Mouse (Mus musculus) liver, postnatal 0 days (tissue): ENCODE measurements around the gene Sept11. TPM values are rescaled to one million over a fixed set of nuclear protein-coding genes. Genes with fewer than 3 reads are reported as not detected.

ENCODE experiments used
- ATAC-seq: fragments of 200-750 bp; cut with Nextera tagmentation; 2 replicates; pipeline ENCODE4 v1.8.0; 2017; ENCODE audit warnings: mild to moderate bottlenecking, moderate library complexity
- DNase-seq: peaks from one replicate; pipeline ENCODE4 v3.0.0-alpha.2; 2016
- H3K27ac ChIP-seq: fragments of 300-500 bp; sonication (generic); 2 replicates; pipeline ENCODE4 v1.5.1; 2014; ENCODE audit warnings: antibody characterized with exemption, moderate library complexity, mild to moderate bottlenecking, low read depth
- H3K27me3 ChIP-seq: fragments of 300-500 bp; sonication (generic); 2 replicates; pipeline ENCODE4 v1.6.1; 2014; ENCODE audit warnings: low read length, control low read depth, mixed read lengths; ENCODE audit not compliant: insufficient read depth
- H3K36me3 ChIP-seq: fragments of 300-500 bp; sonication (generic); replicated peaks from 2 replicates; pipeline ENCODE4 v1.6.1; 2014; ENCODE audit warnings: mild to moderate bottlenecking, control low read depth, low read length, moderate library complexity, mixed read lengths; ENCODE audit not compliant: insufficient read depth
- H3K4me1 ChIP-seq: fragments of 300-500 bp; sonication (generic); 2 replicates; pipeline ENCODE4 v1.6.1; 2014; ENCODE audit warnings: antibody characterized with exemption, mild to moderate bottlenecking, control low read depth; ENCODE audit not compliant: insufficient read depth
- H3K4me2 ChIP-seq: fragments of 300-500 bp; sonication (generic); 2 replicates; pipeline ENCODE4 v1.6.1; 2014; ENCODE audit warnings: low read depth, mild to moderate bottlenecking, low read length, moderate library complexity, mixed read lengths
- H3K4me3 ChIP-seq: fragments of 300-500 bp; sonication (generic); 2 replicates; pipeline ENCODE4 v1.5.1; 2014; ENCODE audit warnings: low read depth, low read length
- H3K9ac ChIP-seq: fragments of 300-500 bp; sonication (generic); replicated peaks from 2 replicates; pipeline ENCODE4 v1.6.1; 2014; ENCODE audit warnings: mild to moderate bottlenecking, moderate library complexity
- H3K9me3 ChIP-seq: fragments of 300-500 bp; sonication (generic); 2 replicates; pipeline ENCODE4 v1.6.1; 2016; ENCODE audit warnings: mild to moderate bottlenecking, control low read depth, low read length, mixed read lengths
- CTCF ChIP-seq: sonication (generic); IDR thresholded peaks from 2 replicates; pipeline ENCODE4 v1.5.1; 2016; ENCODE audit warnings: antibody characterized with exemption, low read depth
- EP300 ChIP-seq: IDR thresholded peaks from 2 replicates; pipeline ENCODE4 v1.6.1; 2016; ENCODE audit warnings: antibody characterized with exemption, low read depth, mild to moderate bottlenecking
- WGBS: fragments of 180-500 bp; shearing (Covaris S2); extraction: QIAGEN DNeasy Blood & Tissue Kit; methylation state at CpG from one replicate; pipeline ENCODE4 v1.1.7; 2014; ENCODE audit not compliant: insufficient replicate concordance; 5-methylcytosine and 5-hydroxymethylcytosine counted together
- polyA plus RNA-seq: library from polyadenylated mRNA; unstranded; fragments of >200 nt; fragmentation: Nextera tagmentation; extraction: Ambion mirVana; gene quantifications from 2 replicates; pipeline ENCODE4 v1.2.1, GENCODE M21; 2015

The Sept11 gene
- polyA plus RNA-seq, 1 experiment from 2014 or later, result 12.2 TPM

- H3K27ac ChIP-seq, result no peak overlapping the region
- no peak for ATAC-seq
- no peak for TF ChIP-seq CTCF
- no peaks in the 10 kb centered on the region for H3K9me3 ChIP-seq
- H3K9ac ChIP-seq, result no peak overlapping the region
- no peaks in the 10 kb centered on the region for H3K36me3 ChIP-seq
- DNase-seq, result no peak
- WGBS, result 59% methylated on average over 13 of the region's 13 CpGs
- H3K4me3 ChIP-seq, result no peak overlapping the region
- H3K4me2 ChIP-seq, result no peak overlapping the region
- peaks cover 6% of the 10 kb centered on the region; the same call in 1 of the 2 replicates for H3K4me1 ChIP-seq
- peaks cover 20% of the 10 kb centered on the region for H3K27me3 ChIP-seq
Measured at GRCm38 (mm10) chr5:93048481-93049240, 44.6 kb upstream of the Sept11 start.

DNA sequence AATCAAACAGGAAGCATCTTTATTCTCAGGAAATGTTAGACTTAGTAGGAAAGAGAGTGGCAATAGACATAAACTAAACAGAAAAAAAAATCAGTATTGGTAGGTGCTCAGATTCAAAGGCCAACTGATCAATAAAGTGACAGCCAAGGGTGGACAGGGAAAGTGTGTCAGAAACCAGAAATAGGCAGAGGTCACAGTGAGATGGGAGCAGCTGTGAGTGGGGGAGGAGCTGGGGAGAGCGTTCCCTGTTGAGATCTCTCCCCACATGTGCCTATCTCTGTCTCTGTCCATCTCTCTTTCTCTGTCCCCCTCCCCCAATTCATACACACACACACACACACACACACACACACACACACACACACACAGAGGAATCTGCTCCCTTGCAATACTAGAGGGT lies 43.3 kb upstream of the Sept11 start:
- H3K27ac ChIP-seq, result no peak overlapping the region
- WGBS, result 25% methylated on average over 1 of the region's 1 CpGs
- peaks cover 7% of the 10 kb centered on the region for H3K27me3 ChIP-seq
- H3K4me3 ChIP-seq, result no peak overlapping the region
- no peak overlapping the region for H3K9ac ChIP-seq
- no peak for DNase-seq
- H3K36me3 ChIP-seq, result no peaks in the 10 kb centered on the region
- peaks cover 3% of the 10 kb centered on the region; the same call in 1 of the 2 replicates for H3K4me1 ChIP-seq
- H3K9me3 ChIP-seq, result no peaks in the 10 kb centered on the region
- peak; percentile 26; the same call in 1 of the 2 replicates for ATAC-seq
- H3K4me2 ChIP-seq, result no peak overlapping the region
- TF ChIP-seq CTCF, result no peak
- no peak for TF ChIP-seq EP300

DNA sequence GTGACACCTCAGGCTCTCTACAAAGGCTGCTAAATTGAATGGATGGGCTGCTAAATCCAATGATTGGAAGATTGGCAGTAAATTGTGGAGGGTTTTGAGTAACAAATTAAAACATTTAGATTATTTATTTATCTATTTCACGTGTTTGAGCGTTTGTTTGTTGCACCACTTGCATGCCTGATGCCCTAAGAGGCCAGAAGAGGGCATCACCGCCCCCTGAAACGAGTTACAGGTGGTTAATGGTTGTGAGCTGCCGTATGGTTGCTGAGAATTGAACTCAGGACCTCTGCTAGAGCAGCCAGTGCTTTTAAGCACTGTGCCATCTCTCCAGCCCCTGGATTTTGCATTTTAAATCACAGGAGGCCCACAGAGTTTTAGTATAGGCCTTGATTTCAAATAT lies 42.2 kb upstream of the Sept11 start:
- no peak overlapping the region for H3K4me2 ChIP-seq
- TF ChIP-seq EP300 (no peak), CTCF (peak; percentile 36)
- WGBS, result 55% methylated on average over 5 of the region's 5 CpGs

GRCm38 (mm10) chr5:93051951-93052350 lies 41.3 kb upstream of the Sept11 start:
- Histone ChIP-seq H3K36me3 (no peaks in the 10 kb centered on the region), H3K4me2 (no peak overlapping the region), H3K9ac (no peak overlapping the region), H3K27ac (no peak overlapping the region), H3K4me3 (no peak overlapping the region), H3K27me3 (peaks cover 4% of the 10 kb centered on the region; the same call in 1 of the 2 replicates), H3K9me3 (no peaks in the 10 kb centered on the region), H3K4me1 (peaks cover 3% of the 10 kb centered on the region; the same call in 1 of the 2 replicates)
- ATAC-seq (no peak), DNase-seq (no peak)
- TF ChIP-seq EP300 (no peak), CTCF (no peak)
- WGBS, result 67% methylated on average over 9 of the region's 9 CpGs

More for the DNA sequence above, 42.2 kb upstream of the Sept11 start:
- no peak overlapping the region for H3K9ac ChIP-seq
- no peaks in the 10 kb centered on the region for H3K9me3 ChIP-seq
- ATAC-seq (no peak), DNase-seq (no peak)
- no peak overlapping the region for H3K4me3 ChIP-seq
- H3K27me3 ChIP-seq, result peaks cover 4% of the 10 kb centered on the region; the same call in 1 of the 2 replicates
- peaks cover 3% of the 10 kb centered on the region; the same call in 1 of the 2 replicates for H3K4me1 ChIP-seq
- H3K36me3 ChIP-seq, result no peaks in the 10 kb centered on the region
- no peak overlapping the region for H3K27ac ChIP-seq

GRCm38 (mm10) chr5:93053606-93054397 lies 39.4 kb upstream of the Sept11 start:
- no peak overlapping the region for H3K4me2 ChIP-seq
- H3K4me1 ChIP-seq, result peaks cover 3% of the 10 kb centered on the region; the same call in 1 of the 2 replicates
- no peak overlapping the region for H3K9ac ChIP-seq
- TF ChIP-seq CTCF, result 0 out of 2 replicates have a peak, but pooled peaks have one; percentile 27
- no peak for TF ChIP-seq EP300
- no peaks in the 10 kb centered on the region for H3K27me3 ChIP-seq
- ATAC-seq (no peak), DNase-seq (no peak)
- H3K36me3 ChIP-seq, result no peaks in the 10 kb centered on the region
- no peaks in the 10 kb centered on the region for H3K9me3 ChIP-seq
- no peak overlapping the region for H3K4me3 ChIP-seq
- no peak overlapping the region for H3K27ac ChIP-seq
- 73% methylated on average over 8 of the region's 8 CpGs for WGBS

DNA sequence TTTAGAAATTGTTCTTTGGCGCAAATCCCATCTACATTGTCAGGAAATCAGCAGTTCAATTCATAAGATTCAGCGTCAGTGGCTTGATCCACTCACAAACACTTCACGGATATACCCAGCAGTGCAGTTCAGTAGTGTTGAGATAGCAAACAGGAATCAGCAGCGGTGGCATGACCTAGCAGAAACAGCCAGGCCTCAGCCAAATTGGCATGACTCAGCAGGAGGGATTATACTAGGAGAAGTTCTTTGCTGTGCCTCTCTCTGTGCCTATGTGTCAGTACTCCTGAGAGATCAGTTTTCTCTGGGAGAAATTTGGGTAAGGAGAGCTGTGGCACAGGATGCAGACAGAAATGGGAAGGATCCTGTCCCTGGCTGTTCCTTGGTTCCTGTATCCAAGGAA lies 32.4 kb upstream of the Sept11 start:
- Histone ChIP-seq H3K4me2 (no peak overlapping the region), H3K4me1 (no peaks in the 10 kb centered on the region), H3K36me3 (no peaks in the 10 kb centered on the region), H3K4me3 (no peak overlapping the region), H3K9ac (no peak overlapping the region), H3K27ac (no peak overlapping the region), H3K27me3 (no peaks in the 10 kb centered on the region), H3K9me3 (no peaks in the 10 kb centered on the region)
- ATAC-seq (no peak), DNase-seq (no peak)
- WGBS, result 65% methylated on average over 4 of the region's 4 CpGs
- TF ChIP-seq CTCF, result no peak
- no peak for TF ChIP-seq EP300
